Mouse (Mus musculus) left cerebral cortex, adult 18-20 months (tissue): ENCODE data around the gene Dcaf1. TPM values are rescaled to one million over a fixed set of nuclear protein-coding genes. Genes with fewer than 3 reads are reported as not detected.
A peak's percentile ranks its signal among the peaks of the same experiment; 100 is the strongest.

Experiments used
- DNase-seq, 2 experiments: peaks; one replicate each; pipeline ENCODE4 v3.0.0; 2021 to 2022; ENCODE audit warnings: low spot score in 2 of 2, mixed read lengths in 1 of 2
- total RNA-seq, 2 experiments: library from RNA; stranded (reverse); gene quantifications; 2 replicates each; pipeline ENCODE4 v1.2.3; 2021

The Dcaf1 gene
- total RNA-seq, 2 experiments from 2014 or later, result 31.4 to 40.4 TPM

DNA sequence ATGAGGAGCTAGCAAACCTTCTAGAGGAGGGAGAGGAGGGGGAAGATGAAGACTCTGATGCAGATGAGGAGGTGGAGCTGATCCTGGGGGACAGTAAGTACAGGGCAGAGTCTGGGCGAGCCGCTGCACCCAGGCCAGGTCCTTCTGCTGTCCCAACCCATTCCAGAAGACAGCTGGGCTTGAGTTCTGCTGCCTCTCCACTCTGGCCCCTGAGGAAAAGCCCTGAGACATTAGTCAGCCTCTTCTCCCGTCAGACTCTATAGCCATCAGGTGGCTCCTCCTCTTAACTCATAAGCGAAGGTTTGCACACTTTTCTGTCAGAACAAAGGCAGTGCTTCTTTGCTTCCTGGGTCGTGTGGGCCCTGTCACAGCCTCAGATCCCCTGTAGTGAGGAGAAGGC is 52.5 kb downstream of the Dcaf1 start:
- DNase-seq, result no peak

- DNase-seq, result no peak
Observed at GRCm38 (mm10) chr9:106876666-106877065, 55.0 kb downstream of the Dcaf1 start.

DNA sequence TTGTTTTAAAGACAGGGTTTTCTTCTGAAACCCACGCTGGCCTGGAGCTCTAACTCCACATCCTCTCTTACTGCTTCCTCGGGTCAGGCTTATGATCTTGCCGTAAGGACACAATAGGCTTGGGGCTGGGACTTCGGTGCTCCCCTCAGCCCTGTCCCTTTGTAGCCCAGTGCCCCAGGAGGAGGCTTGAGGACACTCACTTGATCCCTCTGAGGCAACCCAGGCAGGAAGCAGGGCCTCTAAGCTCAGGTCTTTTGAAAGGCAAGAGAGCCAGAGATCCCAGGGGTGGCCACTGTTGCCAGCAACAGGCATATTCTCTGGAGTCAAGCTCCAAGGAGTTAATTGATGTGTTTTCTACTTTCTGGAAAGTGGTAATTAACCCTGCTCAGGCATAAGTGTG is 57.8 kb downstream of the Dcaf1 start:
- DNase-seq, result no peak

DNA sequence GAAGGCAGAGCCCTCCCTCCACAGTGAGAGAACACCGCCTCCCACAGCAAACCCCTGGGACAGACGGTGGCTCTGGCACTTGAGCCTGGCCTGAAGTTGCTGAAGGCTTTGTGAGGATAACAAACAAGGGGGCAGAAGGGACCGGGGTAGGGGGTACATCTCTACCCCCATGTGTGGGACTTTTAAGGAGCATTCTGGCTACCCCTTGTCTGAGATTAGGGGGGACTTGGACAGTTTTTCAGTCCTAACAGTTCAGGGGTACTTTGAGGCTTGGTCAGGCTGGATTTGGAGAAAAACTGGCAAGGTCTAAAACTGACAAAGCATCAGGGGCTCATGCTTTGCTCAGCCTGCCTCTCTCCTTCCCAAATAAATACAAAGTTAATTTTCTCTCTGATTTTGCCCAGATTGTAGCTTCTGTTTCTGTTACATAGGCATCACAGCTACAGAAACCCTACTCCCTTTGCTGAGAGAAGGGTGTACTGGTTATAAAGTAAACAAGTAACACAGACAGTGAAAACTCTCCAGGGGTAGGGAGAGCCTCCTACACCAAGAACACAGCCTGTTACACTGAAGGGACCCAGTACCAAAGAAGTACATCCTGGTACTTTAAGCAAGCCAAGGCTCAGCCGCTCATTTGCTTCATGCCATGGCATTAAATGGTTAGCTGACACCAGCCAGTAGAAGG is 59.5 kb downstream of the Dcaf1 start:
- DNase-seq, result no peak

DNA sequence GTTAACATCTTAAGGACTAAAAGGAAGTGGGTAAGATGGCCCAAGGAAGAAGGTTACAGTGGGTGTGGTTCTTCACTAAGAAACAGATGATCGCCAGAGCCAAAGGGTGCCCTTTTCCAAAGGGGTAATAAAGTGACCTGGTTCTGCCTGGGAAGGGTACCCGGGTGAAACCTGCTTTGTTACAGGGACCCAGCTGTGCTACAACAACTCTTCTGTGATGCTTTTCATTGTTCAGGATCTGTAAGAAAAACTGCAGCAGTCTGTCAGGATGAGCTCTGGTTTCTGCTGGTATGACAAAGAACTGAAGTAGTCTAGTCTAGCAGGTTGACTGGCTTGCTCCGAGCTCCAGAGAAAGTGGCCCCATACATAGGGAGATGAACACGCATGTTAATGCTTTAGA is 60.5 kb downstream of the Dcaf1 start:
- DNase-seq, result no peak

GRCm38 (mm10) chr9:106883085-106883484 is 61.4 kb downstream of the Dcaf1 start:
- DNase-seq, result no peak

GRCm38 (mm10) chr9:106884306-106884705 is 62.6 kb downstream of the Dcaf1 start:
- DNase-seq, result no peak

- peak in 1 of 2 experiments; percentile 36 for DNase-seq
Observed at GRCm38 (mm10) chr9:106884996-106885900, 63.6 kb downstream of the Dcaf1 start.

GRCm38 (mm10) chr9:106885901-106886731 is 64.4 kb downstream of the Dcaf1 start:
- DNase-seq, result peak in 1 of 2 experiments; percentile 51

DNA sequence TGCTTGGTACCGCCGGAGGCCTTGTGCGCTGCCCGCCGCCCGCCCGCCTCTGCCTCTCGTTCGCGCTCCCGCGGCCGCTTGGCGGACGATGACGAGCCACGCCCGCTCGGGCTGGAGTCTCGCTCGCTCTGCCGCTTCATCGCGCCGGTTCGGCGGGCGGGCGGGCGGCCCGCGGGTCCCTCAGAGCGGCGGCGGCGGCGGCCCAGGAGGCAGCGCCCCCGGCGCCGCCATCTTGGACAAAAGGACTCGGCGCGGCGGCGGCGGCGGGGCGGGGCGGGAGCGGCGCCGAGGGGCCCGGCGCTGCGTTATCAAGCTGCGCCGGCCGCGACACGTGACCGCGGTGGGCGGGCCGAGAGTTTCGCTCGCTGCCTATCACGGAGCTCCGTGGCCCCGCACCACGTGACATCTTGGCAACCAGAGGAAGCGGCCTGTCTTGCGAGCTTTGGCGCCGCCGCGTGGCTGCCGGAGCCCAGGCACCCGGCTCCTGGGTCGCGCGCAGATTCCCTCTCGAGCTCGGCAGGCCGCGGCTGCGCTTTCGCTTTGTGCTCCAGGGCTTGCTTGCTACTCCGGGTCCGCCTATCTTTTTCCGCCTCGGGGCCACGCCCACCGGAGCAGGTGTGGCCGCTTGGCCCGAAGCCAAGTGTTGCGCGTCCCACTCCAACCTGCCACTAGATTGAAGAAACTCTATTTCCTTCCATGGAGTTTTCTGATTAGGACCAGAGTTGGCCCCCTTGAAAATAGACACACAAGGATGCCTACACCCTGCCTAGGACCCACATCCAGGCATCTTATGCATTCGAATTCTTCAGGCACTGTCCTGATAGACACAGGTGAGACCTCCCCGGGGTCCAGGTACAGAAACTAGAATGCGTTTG is 65.4 kb downstream of the Dcaf1 start, which contains the start of gene Rbm15b:
TSS of gene Rbm15b (minus strand) at position 601 of the 875 bp plus-strand sequence.
- DNase-seq, result peak; percentile 98 to 99

DNA sequence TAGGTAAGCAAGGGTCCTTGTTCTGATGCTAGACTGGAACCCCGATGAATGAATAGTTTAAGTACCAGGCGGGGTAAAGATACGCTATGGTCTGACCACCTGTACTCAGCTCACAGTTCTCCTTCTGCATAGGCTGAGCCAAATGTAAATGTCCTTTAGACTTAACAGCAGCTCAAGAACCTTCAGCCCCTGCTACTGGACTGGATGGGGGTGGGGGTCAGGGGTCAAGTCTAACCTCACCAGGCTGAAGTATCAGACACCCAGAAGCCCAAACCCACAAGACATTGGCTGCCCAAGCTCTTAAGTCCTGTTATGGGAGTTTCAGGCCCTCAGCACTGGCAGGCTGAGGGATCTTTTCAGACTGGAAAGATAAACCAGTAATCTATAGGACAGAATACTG is 66.7 kb downstream of the Dcaf1 start:
- no peak for DNase-seq

DNA sequence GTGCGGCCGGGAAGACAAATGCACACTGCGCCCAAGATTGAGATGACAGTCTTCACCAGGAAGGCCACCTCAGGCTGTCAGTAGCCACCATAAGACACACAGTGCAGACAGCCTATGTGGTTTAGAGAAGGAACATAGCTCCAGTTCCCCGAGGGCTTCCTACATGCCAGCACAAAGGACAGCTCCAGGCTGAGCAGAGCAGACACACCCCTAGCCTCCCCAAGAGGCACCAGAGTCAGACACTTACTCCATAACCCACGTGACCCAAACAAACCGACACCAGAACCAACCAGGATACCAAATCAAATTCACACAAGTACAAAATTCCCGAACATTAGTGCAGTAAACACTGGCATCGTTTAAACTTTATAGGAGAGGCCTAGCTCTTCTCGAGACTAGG is 67.6 kb downstream of the Dcaf1 start:
- DNase-seq, result no peak

- no peak for DNase-seq
Observed at GRCm38 (mm10) chr9:106890496-106891240, 69.0 kb downstream of the Dcaf1 start.

GRCm38 (mm10) chr9:106891341-106891741 is 69.7 kb downstream of the Dcaf1 start:
- DNase-seq, result no peak

DNA sequence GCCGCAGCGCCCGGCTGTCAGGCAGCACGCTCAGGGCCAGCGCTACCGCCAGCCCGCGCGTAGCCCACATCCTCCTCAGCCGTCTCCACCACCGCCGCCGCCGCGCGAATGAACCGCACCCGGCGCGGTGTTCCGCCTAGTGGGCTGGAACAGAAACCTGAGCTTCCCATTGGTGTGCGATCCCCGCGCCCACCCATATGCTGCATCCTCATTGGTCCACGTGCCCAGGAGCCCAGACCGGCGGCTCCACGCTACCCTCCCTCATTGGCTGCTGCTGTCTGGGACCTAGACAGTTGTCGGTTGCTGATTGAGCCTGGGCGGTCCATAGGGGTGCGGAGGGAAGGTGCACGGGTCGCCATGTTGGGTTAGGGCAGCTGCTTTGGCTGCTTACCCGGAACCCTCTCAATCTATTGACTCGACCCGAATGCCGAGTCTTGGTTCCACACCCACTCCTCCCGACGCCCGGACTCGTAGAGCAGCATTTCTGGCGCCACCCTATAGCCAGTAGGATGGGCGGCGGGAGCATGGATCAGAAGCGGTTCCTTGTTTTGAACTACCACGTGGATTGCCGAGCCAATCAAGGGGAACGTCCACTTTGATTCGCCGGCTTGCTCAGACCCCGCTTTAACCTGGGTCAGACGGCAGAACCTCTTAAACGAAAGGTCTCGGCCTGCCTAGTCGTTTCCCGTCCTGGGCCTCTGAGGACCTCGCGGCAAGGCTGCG is 70.3 kb downstream of the Dcaf1 start, which contains the start of gene Manf:
TSS of gene Manf (minus strand) at position 151 of the 723 bp plus-strand sequence.
- DNase-seq, result peak; percentile 97 to 99

GRCm38 (mm10) chr9:106892552-106892875 is 70.8 kb downstream of the Dcaf1 start:
- no peak for DNase-seq

DNA sequence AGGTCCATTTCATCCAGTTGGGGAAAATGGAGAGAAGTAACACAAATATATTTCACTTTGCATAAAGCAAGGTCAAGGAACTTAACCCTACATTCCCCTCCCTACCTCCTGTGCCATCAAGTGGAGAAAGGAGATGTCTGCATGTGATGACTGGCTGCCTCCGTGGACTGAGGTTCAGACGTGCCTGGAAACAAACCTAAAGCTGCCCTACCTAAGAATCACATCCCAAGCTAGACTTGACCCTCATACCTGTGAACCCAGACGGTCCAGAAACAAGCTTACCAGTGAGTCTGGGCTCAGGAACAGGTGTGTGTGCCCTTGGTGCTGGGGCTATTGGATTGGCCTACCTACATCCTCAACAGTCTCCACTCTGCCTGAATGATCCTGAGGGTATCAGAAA is 71.7 kb downstream of the Dcaf1 start:
- no peak for DNase-seq

DNA sequence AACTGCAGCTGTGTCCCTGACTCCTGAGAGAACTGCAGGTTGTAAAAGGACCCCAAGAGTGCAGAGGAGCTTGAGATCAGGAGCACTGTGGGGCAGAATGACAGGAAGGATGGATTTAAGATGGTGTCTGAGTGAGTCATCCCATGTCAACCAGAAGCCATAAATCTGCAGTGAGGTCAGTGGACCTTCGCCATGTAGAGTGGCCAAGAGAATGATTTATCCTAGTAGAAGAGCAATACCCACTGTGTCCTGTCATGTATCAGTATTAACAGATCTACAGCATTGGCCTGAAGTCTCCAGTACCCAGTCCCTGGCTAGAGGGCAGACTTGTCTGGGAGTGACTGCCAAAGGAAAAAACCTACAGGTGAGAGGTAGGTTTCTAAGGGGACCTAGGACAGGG is 77.2 kb downstream of the Dcaf1 start:
- no peak for DNase-seq

DNA sequence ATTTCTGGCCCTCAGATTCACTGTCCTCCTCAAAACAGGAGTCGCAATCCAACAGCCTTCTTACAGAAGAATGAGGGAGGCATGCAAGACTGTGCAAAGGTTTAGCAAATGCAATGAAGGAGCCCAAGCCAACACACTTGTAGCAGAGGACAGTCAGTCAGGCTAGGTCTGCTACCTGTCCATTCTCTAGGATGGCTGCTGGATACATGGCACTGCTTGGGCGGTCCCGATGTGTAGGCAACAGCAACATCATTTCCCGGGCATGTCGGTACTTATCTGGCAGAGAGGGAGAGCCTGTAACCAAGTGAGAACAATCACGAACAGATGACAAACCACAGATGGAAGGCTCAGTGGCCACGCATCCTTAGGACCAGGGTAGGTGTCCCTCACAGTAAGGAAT is 79.9 kb downstream of the Dcaf1 start:
- peak in 1 of 2 experiments; percentile 27 for DNase-seq
